Mouse (Mus musculus) bone marrow, adult 2 months (tissue): ENCODE results near the gene Appl2. TPM values are rescaled to one million over a fixed set of nuclear protein-coding genes. Genes with fewer than 3 reads are reported as not detected.

Experiments
- H3K27ac ChIP-seq: fragments of 200-500 bp; 2 replicates; pipeline ENCODE4 v1.5.1; 2012; ENCODE audit warnings: low read depth, mild to moderate bottlenecking, control low read depth, inconsistent platforms, low read length; ENCODE audit not compliant: control insufficient read depth, poor library complexity, insufficient read depth
- H3K4me1 ChIP-seq: fragments of 200-500 bp; 2 replicates; pipeline ENCODE4 v1.6.1; 2011; ENCODE audit warnings: low read length; ENCODE audit not compliant: control insufficient read depth, insufficient read depth
- H3K4me3 ChIP-seq: fragments of 200-500 bp; replicated peaks from 2 replicates; pipeline ENCODE3; 2011; ENCODE audit warnings: mild to moderate bottlenecking, low read depth, low read length, control low read depth; ENCODE audit not compliant: control insufficient read depth
- CTCF ChIP-seq: fragments of 200-500 bp; IDR thresholded peaks from 2 replicates; pipeline ENCODE4 v1.5.1; 2011; ENCODE audit warnings: low read length, control low read depth; ENCODE audit not compliant: control insufficient read depth, insufficient read depth
- POLR2A ChIP-seq: fragments of 200-500 bp; IDR thresholded peaks from 2 replicates; pipeline ENCODE4 v1.6.1; 2011; ENCODE audit warnings: low read depth, mild to moderate bottlenecking, control low read depth, low read length, borderline replicate concordance; ENCODE audit not compliant: control insufficient read depth
- WGBS: fragments of 180-500 bp; shearing (Covaris S2); methylation state at CpG from one replicate; pipeline ENCODE4 v1.1.7; 2018; 5-methylcytosine and 5-hydroxymethylcytosine counted together
- polyA plus RNA-seq: library from polyadenylated mRNA; stranded (reverse); fragments of >200 nt; gene quantifications from 2 replicates; pipeline ENCODE4 v1.2.4, GENCODE M21; 2011; ENCODE audit warnings: low replicate concordance; ENCODE audit not compliant: missing spikeins, insufficient read depth, insufficient read length

Appl2 gene
- polyA plus RNA-seq, 1 experiment = 9.3 TPM

DNA sequence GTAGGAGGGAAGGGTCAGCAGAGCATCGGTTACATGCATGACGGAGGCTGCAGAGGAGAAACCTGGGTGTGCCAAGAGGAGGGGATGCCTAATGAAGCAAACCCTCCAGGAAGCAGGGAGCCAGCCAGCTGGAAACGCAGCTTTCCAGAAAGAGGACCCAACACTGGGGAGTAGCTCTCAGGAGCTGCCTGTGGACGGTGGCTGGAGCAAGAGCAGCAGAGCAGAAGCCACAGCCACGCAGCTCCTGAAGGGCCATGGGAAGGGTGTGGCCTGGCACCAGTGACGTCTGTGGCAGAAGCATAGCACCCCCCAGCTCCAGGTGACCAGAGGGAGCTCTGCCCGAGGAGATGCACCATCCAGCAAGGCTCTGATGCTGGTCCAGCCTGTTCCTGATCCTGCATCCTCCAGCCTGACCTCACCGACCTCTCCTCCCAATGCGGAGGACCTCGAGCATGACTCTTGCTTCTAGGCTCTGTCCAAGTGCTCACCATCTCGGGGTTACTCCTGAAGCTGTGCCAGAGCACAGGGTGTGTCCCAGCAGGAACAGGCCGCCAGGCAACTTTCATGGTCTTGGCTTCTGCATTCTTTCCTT is 19.3 kb downstream of the Appl2 start:
- TF ChIP-seq CTCF (no peak), POLR2A (no peak)
- no peak overlapping the region for H3K4me3 ChIP-seq
- no peaks in the 10 kb centered on the region for H3K4me1 ChIP-seq
- 75% methylated on average over 12 of the region's 12 CpGs for WGBS
- no peak overlapping the region for H3K27ac ChIP-seq

DNA sequence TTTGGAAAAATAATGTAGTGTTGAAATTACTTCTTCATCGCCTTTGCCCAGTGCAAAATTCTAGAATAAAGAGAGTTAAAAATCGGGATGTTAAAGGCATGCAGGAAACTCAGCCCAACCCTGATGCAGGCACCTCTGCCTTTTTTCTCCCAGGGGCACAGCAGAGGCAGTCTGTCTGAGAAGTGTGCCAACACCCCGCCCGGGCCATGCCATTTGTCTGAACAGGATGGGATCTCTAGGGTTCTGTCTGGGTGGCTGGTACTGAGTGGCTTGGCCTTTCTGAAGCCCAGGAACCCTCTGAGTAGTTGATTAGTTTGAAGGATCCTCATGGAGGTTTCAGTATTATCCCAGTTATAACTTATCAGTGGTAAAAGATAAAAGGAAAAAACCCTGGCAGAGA is 20.3 kb downstream of the Appl2 start:
- 82% methylated on average over 4 of the region's 4 CpGs for WGBS
- Histone ChIP-seq H3K4me3 (no peak overlapping the region), H3K27ac (no peak overlapping the region), H3K4me1 (no peaks in the 10 kb centered on the region)
- TF ChIP-seq CTCF (no peak), POLR2A (no peak)

- TF ChIP-seq POLR2A (no peak), CTCF (no peak)
Observed at GRCm38 (mm10) chr10:83627113-83627687, 21.3 kb downstream of the Appl2 start.

GRCm38 (mm10) chr10:83624841-83625240 is 23.7 kb downstream of the Appl2 start:
- no peaks in the 10 kb centered on the region for H3K4me1 ChIP-seq
- 86% methylated on average over 12 of the region's 12 CpGs for WGBS
- no peak overlapping the region for H3K4me3 ChIP-seq
- TF ChIP-seq CTCF (no peak), POLR2A (no peak)
- no peak overlapping the region for H3K27ac ChIP-seq

More at GRCm38 (mm10) chr10:83627113-83627687, 21.3 kb downstream of the Appl2 start:
- H3K4me1 ChIP-seq = no peaks in the 10 kb centered on the region
- H3K27ac ChIP-seq = no peak overlapping the region
- no peak overlapping the region for H3K4me3 ChIP-seq
- 82% methylated on average over 9 of the region's 9 CpGs for WGBS

- WGBS = 89% methylated on average over 8 of the region's 8 CpGs
- no peak overlapping the region for H3K27ac ChIP-seq
- TF ChIP-seq CTCF = no peak
- TF ChIP-seq POLR2A = no peak
Observed at GRCm38 (mm10) chr10:83624065-83624464, 24.5 kb downstream of the Appl2 start.

GRCm38 (mm10) chr10:83620350-83621055 is 28.0 kb downstream of the Appl2 start:
- Histone ChIP-seq H3K4me1 (no peaks in the 10 kb centered on the region), H3K4me3 (no peak overlapping the region), H3K27ac (no peak overlapping the region)
- 88% methylated on average over 24 of the region's 24 CpGs for whole genome bisulfite sequencing
- TF ChIP-seq POLR2A (no peak), CTCF (no peak)

More at GRCm38 (mm10) chr10:83624065-83624464, 24.5 kb downstream of the Appl2 start:
- Histone ChIP-seq H3K4me1 (no peaks in the 10 kb centered on the region), H3K4me3 (no peak overlapping the region)

DNA sequence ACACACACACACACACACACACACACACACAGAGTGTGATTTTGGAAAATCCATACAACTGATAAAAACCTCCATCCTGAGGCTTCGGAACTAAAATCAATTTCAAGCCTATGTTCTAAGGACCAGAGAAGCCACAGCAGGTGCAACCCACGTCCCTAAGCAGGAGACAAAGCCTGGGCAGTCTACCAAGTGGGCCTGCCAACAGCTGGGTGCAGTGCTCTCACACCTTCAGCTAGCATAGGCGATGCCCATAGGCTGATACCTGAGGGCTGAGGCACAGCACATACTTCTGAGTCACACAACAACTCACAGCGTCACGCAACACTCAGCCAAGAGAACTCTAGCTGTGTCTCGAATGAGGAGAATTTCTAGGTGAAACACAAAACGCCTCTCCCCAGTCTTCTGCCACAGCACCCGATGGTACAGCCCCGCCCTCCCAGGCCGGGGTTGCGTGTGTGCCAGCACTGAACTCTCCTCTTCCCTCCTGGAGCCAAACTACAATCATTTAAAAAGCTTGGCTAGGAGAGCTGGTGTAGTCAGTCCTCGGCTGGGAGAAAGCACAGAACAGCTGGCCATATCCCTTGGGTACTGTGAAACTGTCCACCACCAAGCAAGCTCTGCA is 29.6 kb downstream of the Appl2 start:
- Histone ChIP-seq H3K4me1 (no peaks in the 10 kb centered on the region), H3K4me3 (no peak overlapping the region), H3K27ac (no peak overlapping the region)
- 81% methylated on average over 12 of the region's 12 CpGs for WGBS
- TF ChIP-seq CTCF (no peak), POLR2A (no peak)

GRCm38 (mm10) chr10:83617366-83617765 is 31.2 kb downstream of the Appl2 start:
- Histone ChIP-seq H3K4me3 (no peak overlapping the region), H3K27ac (no peak overlapping the region), H3K4me1 (no peaks in the 10 kb centered on the region)
- TF ChIP-seq CTCF (peak; percentile 70), POLR2A (no peak)
- WGBS = 74% methylated on average over 10 of the region's 10 CpGs
